Mouse (Mus musculus): Measurements from ENCODE around the gene Kpnb1. TPM values are rescaled to one million over a fixed set of nuclear protein-coding genes. Genes with fewer than 3 reads are reported as not detected.

The Kpnb1 gene
- polyA plus RNA-seq, 1 experiment from 2014 or later: 39.3 TPM

- ATAC-seq: no peak
- Histone ChIP-seq H3K27ac (no peak overlapping the region), H3K4me2 (peak overlapping the region; percentile 36), H3K27me3 (replicated peaks) (peaks cover 72% of the 10 kb centered on the region), H3K9ac (no peak overlapping the region), H3K4me1 (peaks cover 36% of the 10 kb centered on the region), H3K4me3 (peak overlapping the region; percentile 18; the same call in 1 of the 2 replicates), H3K36me3 (peaks cover 17% of the 10 kb centered on the region; the same call in 1 of the 2 replicates), H3K9me3 (replicated peaks) (no peaks in the 10 kb centered on the region)
- WGBS (ENCODE audit: insufficient replicate concordance): 72% methylated on average over 69 of the region's 69 CpGs
Measured at GRCm38 (mm10) chr11:97138554-97139226, 49.0 kb downstream of the Kpnb1 start.

- Histone ChIP-seq H3K9ac (no peak overlapping the region), H3K36me3 (peaks cover 7% of the 10 kb centered on the region; the same call in 1 of the 2 replicates), H3K27me3 (replicated peaks) (peaks cover 85% of the 10 kb centered on the region), H3K4me3 (no peak overlapping the region), H3K9me3 (replicated peaks) (no peaks in the 10 kb centered on the region), H3K4me1 (peaks cover 15% of the 10 kb centered on the region), H3K4me2 (no peak overlapping the region), H3K27ac (no peak overlapping the region)
- no peak for ATAC-seq
- 48% methylated on average over 5 of the region's 5 CpGs for WGBS (ENCODE audit: insufficient replicate concordance)
Measured at GRCm38 (mm10) chr11:97133270-97133669, 54.4 kb downstream of the Kpnb1 start.

- Histone ChIP-seq H3K27ac (no peak overlapping the region), H3K4me1 (peaks cover 16% of the 10 kb centered on the region), H3K4me2 (no peak overlapping the region), H3K9me3 (replicated peaks) (no peaks in the 10 kb centered on the region), H3K4me3 (no peak overlapping the region), H3K36me3 (peaks cover 6% of the 10 kb centered on the region; the same call in 1 of the 2 replicates), H3K27me3 (replicated peaks) (peaks cover 81% of the 10 kb centered on the region), H3K9ac (no peak overlapping the region)
- WGBS (ENCODE audit: insufficient replicate concordance): 19% methylated on average over 6 of the region's 6 CpGs
- no peak for ATAC-seq
Measured at GRCm38 (mm10) chr11:97132185-97132584, 55.5 kb downstream of the Kpnb1 start.

GRCm38 (mm10) chr11:97131683-97132082, 56.0 kb downstream of the Kpnb1 start:
- WGBS (ENCODE audit: insufficient replicate concordance): 61% methylated on average over 2 of the region's 2 CpGs
- peaks cover 20% of the 10 kb centered on the region for H3K4me1 ChIP-seq
- H3K27ac ChIP-seq: no peak overlapping the region
- H3K9me3 ChIP-seq (replicated peaks): no peaks in the 10 kb centered on the region
- peaks cover 76% of the 10 kb centered on the region for H3K27me3 ChIP-seq (replicated peaks)
- ATAC-seq: no peak
- H3K9ac ChIP-seq: no peak overlapping the region
- H3K36me3 ChIP-seq: peaks cover 3% of the 10 kb centered on the region; the same call in 1 of the 2 replicates
- no peak overlapping the region for H3K4me2 ChIP-seq
- H3K4me3 ChIP-seq: no peak overlapping the region

- no peak for ATAC-seq
- H3K4me3 ChIP-seq: no peak overlapping the region
- H3K9me3 ChIP-seq (replicated peaks): no peaks in the 10 kb centered on the region
- H3K9ac ChIP-seq: no peak overlapping the region
- no peak overlapping the region for H3K27ac ChIP-seq
- peaks cover 29% of the 10 kb centered on the region for H3K4me1 ChIP-seq
- no peaks in the 10 kb centered on the region for H3K36me3 ChIP-seq
- 65% methylated on average over 6 of the region's 7 CpGs for WGBS (ENCODE audit: insufficient replicate concordance)
- H3K27me3 ChIP-seq (replicated peaks): peaks cover 82% of the 10 kb centered on the region
- no peak overlapping the region for H3K4me2 ChIP-seq
Measured at GRCm38 (mm10) chr11:97130318-97130717, 57.4 kb downstream of the Kpnb1 start.

- Histone ChIP-seq H3K9ac (no peak overlapping the region), H3K4me1 (peaks cover 33% of the 10 kb centered on the region)
- WGBS (ENCODE audit: insufficient replicate concordance): 28% methylated on average over 3 of the region's 3 CpGs
Measured at GRCm38 (mm10) chr11:97128956-97129355, 58.7 kb downstream of the Kpnb1 start.

GRCm38 (mm10) chr11:97127470-97128223, 60.0 kb downstream of the Kpnb1 start:
- Histone ChIP-seq H3K27ac (no peak overlapping the region), H3K4me3 (peak overlapping the region; percentile 59), H3K9me3 (replicated peaks) (no peaks in the 10 kb centered on the region), H3K4me1 (peaks cover 43% of the 10 kb centered on the region), H3K27me3 (replicated peaks) (peaks cover 69% of the 10 kb centered on the region), H3K9ac (peak overlapping the region; percentile 63), H3K4me2 (peak overlapping the region; percentile 90), H3K36me3 (no peaks in the 10 kb centered on the region)
- 22% methylated on average over 19 of the region's 19 CpGs for WGBS (ENCODE audit: insufficient replicate concordance)
- peak; percentile 25; the same call in 1 of the 2 replicates for ATAC-seq

More at GRCm38 (mm10) chr11:97128956-97129355, 58.7 kb downstream of the Kpnb1 start:
- no peaks in the 10 kb centered on the region for H3K36me3 ChIP-seq
- peaks cover 81% of the 10 kb centered on the region for H3K27me3 ChIP-seq (replicated peaks)
- ATAC-seq: no peak
- no peaks in the 10 kb centered on the region for H3K9me3 ChIP-seq (replicated peaks)
- H3K4me2 ChIP-seq: no peak overlapping the region
- H3K4me3 ChIP-seq: no peak overlapping the region
- H3K27ac ChIP-seq: no peak overlapping the region

- Histone ChIP-seq H3K9ac (peak overlapping the region; percentile 63), H3K9me3 (replicated peaks) (no peaks in the 10 kb centered on the region), H3K4me3 (peak overlapping the region; percentile 59), H3K4me2 (peak overlapping the region; percentile 90), H3K27me3 (replicated peaks) (peaks cover 61% of the 10 kb centered on the region), H3K36me3 (no peaks in the 10 kb centered on the region), H3K27ac (no peak overlapping the region), H3K4me1 (peaks cover 43% of the 10 kb centered on the region)
- 4% methylated on average over 32 of the region's 32 CpGs for WGBS (ENCODE audit: insufficient replicate concordance)
- peak; percentile 69 for ATAC-seq
Measured at GRCm38 (mm10) chr11:97126645-97127468, 60.8 kb downstream of the Kpnb1 start.

- no peak overlapping the region for H3K4me2 ChIP-seq
- no peaks in the 10 kb centered on the region for H3K9me3 ChIP-seq (replicated peaks)
- ATAC-seq: no peak
- H3K36me3 ChIP-seq: no peaks in the 10 kb centered on the region
- peaks cover 57% of the 10 kb centered on the region for H3K27me3 ChIP-seq (replicated peaks)
- no peak overlapping the region for H3K27ac ChIP-seq
- no peak overlapping the region for H3K9ac ChIP-seq
- WGBS (ENCODE audit: insufficient replicate concordance): 64% methylated on average over 10 of the region's 10 CpGs
- H3K4me3 ChIP-seq: no peak overlapping the region
- H3K4me1 ChIP-seq: peaks cover 43% of the 10 kb centered on the region
Measured at GRCm38 (mm10) chr11:97124266-97125036, 63.2 kb downstream of the Kpnb1 start.

- Histone ChIP-seq H3K27me3 (replicated peaks) (peaks cover 58% of the 10 kb centered on the region), H3K4me2 (peak overlapping the region; percentile 43), H3K27ac (no peak overlapping the region), H3K4me3 (no peak overlapping the region), H3K36me3 (no peaks in the 10 kb centered on the region), H3K4me1 (peaks cover 35% of the 10 kb centered on the region), H3K9me3 (replicated peaks) (no peaks in the 10 kb centered on the region), H3K9ac (no peak overlapping the region)
- no peak for ATAC-seq
- WGBS (ENCODE audit: insufficient replicate concordance): 7% methylated on average over 11 of the region's 11 CpGs
Measured at GRCm38 (mm10) chr11:97123282-97123890, 64.3 kb downstream of the Kpnb1 start.

GRCm38 (mm10) chr11:97120641-97121040, 67.0 kb downstream of the Kpnb1 start:
- Histone ChIP-seq H3K36me3 (no peaks in the 10 kb centered on the region), H3K4me3 (no peak overlapping the region), H3K4me1 (peaks cover 15% of the 10 kb centered on the region), H3K4me2 (no peak overlapping the region), H3K27me3 (replicated peaks) (peaks cover 72% of the 10 kb centered on the region), H3K9me3 (replicated peaks) (no peaks in the 10 kb centered on the region), H3K9ac (no peak overlapping the region), H3K27ac (no peak overlapping the region)
- WGBS (ENCODE audit: insufficient replicate concordance): 65% methylated on average over 3 of the region's 3 CpGs
- ATAC-seq: no peak
